Mouse (Mus musculus): ENCODE measurements around the gene Tradd.

The Tradd gene

DNA sequence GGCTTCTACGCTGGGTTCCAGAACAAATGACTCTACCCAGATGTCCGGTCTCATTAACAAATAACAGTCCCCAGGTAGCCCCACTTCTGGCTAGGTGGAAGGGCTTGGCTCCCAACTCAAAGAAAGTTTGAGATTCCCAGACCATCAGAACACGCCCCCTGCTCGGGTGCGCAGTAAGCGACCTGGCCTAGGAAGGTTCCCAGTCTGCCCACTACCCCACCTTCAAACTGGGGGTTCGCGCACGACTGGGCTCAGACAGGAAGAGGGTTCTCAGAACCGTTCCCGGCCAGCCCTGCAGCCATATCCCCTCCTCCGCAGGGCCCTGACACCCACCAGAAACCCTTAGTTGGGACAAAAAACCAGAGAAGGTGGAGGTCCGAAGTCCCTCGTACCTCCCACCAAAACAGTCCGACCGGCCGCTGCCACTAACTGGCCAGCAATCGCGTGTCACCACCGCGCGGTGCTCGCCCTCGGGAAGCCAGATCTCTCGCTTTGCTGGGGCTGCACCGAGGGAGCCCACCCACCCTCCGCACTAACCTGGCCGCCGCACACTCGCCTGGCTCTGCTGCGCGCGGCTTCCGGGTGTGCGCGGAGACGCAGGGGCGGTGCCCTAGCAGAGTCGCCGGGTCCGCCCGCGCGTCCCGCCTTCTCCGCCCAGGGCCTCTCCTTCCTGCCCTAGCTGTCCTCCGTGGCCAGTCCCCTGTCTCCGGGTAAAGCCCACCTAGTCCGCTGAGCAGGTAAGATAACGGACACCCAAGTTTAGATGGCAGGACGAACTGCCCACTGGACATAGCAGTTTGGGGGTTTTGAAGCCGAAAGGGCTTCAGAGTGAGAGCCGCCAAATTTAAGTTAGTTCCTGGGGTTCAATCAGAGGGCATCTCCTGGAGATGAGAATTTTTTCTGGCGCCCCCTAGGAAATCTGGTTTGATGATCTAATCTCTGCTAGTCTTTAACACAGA lies at the start of gene Tradd, which contains the start of gene Fbxl8:
Tradd (minus strand) TSS at position 586 of the 959 bp plus-strand sequence.
Fbxl8 (plus strand) TSS at position 625 of the 959 bp plus-strand sequence.
- no peak for DNase-seq (ENCODE audit: low spot score)

DNA sequence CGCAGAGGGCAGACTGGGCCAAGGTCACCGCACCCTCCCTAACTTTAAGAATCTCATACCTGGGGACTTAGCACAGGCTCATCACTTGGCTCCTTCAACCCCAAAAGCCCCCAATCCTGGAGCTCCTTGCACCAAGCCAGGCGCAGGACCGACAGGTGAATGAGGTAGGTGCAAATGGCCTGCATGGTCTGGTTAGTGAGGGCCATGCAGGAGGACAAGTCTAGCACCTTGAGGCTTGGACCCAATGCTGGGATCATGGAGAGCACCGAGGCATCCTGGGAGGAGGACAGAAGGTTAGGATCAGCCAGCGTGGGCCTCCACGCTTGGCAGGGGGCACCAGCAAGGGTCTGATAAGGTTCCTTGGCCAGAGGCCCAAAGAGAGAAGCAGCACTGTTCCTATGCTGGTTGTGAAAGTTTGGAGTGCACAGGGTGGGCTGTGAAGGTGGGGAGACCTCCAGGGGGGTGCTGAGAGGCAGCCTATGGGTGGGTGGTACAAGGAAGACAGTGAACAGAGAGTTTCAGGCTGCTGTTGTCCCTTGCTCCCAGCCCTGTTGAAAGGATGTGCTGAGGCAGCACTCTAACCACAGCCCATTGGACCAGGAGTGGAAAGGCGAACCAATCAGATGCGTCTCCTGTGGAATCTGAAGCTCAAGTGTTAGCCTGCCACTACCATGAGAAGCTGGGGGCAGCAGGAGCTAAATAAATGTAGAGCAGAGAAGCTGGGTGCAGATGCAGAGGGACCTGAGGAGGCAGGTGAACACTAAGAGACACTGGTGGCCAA lies 49.4 kb upstream of the Tradd start:
- DNase-seq (ENCODE audit: low spot score) = no peak

DNA sequence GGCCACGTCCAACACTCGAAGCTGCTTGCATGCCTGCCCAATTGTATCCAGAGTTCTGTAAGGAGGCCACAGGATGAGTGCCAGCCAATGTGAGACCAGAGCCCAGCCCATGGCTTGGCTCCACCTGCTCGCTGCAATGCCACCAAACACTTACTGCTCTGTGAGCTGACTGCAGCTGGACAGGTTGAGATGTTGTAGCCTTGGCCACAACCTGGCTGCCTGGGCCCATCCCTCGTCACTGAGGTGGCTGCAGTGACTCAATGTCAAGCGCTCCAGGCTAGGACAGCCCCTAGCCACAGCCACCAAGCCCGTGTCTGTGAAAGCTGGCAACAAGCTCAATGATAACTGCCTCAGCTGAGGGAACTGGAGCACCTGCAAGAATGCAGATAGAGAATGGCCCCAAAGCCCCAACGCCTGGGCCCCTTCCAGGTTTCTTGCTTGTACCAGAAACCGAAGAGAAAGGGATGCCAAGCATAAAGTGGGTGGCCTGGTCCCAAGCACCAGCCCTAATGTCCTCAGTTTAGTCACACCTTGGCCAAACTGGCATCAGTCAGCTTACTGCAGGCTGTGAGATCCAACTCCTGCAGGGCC lies 48.6 kb upstream of the Tradd start:
- DNase-seq (ENCODE audit: low spot score) = no peak

DNA sequence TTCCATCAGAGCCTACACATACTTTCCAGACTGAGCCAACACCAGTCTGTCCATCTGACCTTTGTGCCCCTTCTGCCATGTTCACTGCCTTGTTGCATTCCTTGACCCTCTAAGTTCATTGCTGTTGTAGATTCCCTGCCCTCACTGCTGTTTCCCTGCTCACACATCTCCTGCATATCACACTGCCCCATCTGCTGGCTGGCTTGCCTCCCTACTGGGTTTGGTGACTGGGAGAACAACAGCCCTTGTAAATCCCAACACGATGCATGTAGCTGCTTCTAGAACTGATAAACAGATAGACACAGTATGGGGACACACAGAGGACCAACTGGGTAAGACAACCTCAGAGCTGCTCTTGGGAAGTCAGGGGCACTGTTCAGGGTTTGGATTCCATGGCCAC lies 47.3 kb upstream of the Tradd start:
- no peak for DNase-seq (ENCODE audit: low spot score)

DNA sequence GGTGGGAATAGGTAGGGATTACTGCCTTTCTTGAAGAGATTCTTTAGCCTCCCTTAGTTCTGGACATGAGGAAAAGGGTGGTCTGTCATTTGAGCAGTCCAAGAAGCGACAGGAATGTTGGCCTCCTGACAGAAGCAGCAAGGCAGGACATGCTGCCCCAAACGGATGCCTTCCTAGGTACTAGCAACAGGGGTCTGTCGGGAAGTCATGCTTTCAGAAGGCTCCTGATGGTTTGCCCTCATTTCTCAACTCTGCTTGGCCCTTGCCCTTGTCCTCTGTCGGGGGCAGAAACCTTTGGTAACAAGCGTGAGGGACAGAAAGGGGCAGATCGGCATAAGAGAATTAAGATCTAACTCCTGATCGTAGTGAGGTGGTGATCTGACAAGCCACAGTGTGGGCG lies 45.7 kb upstream of the Tradd start:
- no peak for DNase-seq (ENCODE audit: low spot score)

DNA sequence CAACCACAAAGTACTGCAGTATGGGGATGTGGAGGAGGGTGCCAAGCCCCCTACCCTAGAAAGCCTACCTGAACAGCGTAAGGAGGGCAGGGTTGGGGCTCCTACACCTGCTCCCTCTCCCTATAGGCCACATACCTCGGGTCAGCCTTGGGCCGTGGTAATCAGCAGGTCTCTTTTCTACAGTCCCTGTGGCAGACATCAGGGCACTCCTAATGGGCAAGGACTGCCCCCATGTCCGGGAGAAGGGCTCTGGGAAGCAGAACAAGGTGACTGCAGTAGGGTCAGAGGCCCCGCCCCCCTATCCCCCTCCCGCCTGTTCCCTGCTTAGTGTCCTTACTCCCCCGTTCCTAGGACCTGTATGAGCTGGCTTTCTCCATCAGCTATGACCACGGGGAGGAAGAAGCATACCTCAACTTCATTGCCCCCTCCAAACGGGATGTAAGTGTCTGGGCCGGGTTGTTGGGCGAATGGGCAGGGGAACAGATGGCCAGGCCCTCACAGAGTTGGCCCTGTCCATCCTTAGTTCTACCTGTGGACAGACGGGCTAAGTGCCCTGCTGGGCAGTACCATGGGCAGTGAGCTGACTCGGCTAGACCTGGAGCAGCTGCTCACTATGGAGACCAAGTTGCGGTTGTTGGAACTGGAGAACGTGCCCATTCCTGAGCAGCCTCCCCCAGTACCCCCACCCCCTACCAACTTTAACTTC lies 44.9 kb upstream of the Tradd start:
- no peak for DNase-seq (ENCODE audit: low spot score)

DNA sequence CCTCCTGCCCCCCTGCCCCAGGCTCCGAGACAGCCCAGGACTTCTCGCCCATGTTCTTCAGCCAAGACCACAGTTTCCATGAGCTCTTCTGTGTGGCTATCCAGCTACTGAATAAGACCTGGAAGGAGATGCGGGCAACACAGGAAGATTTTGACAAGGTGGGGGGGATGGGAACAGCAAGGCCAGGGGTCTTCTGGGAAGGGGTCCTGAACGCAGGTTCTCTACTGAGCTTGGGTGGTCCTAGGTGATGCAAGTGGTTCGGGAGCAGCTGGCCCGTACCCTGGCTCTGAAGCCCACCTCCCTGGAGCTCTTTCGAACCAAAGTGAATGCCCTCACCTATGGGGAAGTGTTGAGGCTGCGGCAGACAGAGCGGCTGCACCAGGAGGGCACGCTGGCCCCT lies 44.0 kb upstream of the Tradd start:
- DNase-seq (ENCODE audit: low spot score) = no peak

DNA sequence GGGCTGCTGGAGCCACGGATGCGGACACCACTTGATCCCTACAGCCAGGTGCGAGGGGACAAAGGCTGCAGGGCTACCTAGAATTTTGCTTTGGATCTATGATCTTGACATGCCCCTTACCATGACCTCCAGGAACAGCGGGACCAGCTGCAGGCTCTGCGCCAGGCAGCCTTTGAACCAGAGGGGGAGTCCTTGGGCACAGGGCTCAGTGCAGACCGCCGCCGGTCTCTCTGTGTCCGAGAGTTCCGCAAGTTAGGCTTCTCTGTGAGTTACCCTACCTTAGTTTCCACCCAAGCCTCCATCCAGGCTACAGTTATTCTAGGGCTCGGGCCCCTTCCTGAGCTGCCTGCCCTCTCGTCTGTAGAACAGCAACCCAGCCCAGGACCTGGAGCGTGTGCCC lies 43.3 kb upstream of the Tradd start:
- no peak for DNase-seq (ENCODE audit: low spot score)

DNA sequence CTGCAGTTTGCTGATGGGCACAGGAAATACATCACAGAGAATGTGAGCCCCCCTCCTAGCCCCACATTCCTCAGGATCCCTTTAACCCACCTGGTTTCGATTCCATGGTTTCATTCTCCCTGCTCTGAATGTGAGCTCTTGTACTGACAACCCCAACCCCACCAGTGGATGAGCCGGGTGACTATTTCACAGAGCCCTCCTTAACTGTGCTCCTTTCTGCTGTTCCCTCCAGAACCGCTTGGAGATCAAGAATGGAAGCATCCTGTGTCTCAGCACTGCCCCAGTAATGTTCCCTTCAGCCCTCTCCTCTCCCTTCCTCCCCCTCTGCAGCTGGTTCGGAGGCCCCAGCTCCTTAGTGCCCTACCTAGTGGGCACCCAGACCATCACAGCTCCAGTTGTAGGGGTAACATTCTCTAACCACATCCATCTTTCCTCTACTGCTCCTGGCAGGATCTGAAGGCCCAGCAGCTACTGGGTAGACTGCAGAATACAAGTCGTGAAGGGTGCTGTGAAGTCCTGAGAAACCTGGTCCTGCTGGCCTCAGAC lies 41.8 kb upstream of the Tradd start:
- DNase-seq (ENCODE audit: low spot score) = no peak

DNA sequence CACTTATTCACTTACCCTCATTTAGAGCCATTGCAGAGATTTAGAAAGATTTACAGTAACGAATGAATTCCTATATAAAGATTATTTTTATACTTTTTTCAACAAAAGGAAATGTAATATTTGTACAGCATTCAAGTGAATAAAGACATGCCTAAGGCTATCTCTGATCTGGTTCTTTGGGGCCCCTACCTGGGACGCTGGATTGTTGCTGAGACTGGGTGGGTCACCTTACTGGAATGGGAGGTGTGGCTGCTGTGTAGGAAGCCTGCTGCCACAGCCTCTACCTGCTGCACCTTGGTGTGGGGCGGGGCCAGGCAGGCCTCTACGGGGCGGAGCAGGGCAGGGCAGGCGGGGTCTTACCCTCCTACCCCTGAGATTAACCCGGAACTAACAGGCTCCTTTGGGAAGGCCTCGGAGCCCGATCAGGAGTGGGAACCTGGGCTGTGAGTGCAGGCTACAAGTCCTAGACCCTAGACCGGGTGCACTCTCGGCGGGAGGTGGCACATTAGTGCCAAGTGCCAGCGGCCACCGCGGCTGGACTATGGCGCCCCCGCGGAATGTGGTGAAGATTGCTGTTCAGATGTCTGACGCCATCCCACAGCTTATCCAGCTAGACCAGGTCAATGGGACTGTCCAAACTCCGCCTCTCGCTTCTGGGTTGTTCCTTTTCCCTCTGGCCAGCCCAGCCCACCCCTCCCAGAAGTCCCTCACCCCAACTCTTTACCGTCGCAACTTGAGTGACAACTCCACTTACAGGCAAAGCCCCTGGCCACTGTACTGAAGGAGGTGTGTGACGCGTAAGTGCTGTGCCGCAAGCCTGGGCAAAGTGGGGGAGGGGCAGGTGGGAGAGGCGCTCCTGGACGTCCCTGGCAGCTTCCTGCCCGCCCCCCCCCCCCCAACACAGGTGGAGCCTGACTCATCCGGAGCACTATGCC lies 41.1 kb upstream of the Tradd start, which contains the start of gene Elmo3:
Elmo3 (plus strand) TSS at position 391 of the 935 bp plus-strand sequence.
- no peak for DNase-seq (ENCODE audit: low spot score)

DNA sequence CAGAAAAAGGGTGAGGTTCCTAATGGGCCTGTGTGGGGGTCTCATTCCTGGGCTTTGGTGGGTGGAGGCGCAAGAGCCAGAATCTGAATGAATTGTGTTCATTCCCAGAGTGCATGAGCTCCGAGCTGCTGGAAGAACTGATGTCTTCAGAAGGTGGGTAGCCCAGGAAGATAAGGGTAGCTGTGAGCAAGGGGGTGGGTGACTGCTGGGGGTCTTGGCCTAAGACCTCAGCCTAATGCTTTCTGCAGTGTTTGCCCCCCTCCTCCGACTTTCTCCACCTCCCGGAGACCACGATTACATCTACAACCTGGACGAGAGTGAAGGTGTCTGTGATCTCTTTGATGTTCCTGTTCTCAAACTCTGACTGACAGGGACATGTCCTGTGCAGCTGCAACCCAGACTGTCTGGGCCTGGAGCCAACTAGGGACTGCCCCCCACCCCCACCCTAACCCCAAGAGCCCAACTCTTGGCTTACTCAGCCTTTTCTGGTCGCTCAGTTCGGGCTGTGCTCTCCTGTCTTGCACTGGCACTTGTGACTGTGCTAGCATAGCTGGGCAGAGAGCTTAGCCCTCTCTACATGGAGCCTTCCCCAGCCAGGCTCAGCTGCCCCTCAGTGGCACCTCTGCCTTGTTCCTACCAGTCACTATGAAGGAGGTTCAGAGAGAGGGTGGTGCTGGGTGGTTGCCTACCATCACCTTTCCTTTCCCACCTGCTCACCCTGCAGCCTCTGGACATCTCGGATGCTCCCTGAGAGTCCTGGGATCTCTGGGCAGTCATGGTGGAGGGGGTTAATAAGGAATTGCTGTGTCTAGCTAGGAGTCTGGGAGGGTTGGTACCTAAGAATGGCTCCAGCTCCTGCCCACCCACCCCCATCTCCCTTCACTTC lies 40.2 kb upstream of the Tradd start:
- DNase-seq (ENCODE audit: low spot score) = no peak

DNA sequence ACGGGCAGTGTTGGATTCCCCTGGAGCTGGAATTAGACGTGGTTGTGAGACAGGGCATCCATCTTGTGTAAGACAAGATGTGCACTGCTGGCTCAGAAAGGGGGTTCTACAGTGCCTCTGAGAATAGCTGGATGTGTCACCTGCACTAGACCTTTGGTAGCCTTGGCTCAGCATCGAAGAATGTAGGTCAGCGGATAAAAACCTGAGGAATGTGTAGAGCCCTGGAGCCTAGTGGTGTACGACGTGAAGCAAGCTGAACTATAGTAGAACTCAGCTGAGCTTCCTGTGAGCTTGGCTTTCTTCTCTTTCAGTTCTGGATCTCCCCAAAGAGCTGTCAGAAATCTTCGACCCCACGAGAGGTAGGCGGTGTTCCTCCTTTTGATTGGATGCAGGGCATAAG lies 39.5 kb upstream of the Tradd start:
- no peak for DNase-seq (ENCODE audit: low spot score)

DNA sequence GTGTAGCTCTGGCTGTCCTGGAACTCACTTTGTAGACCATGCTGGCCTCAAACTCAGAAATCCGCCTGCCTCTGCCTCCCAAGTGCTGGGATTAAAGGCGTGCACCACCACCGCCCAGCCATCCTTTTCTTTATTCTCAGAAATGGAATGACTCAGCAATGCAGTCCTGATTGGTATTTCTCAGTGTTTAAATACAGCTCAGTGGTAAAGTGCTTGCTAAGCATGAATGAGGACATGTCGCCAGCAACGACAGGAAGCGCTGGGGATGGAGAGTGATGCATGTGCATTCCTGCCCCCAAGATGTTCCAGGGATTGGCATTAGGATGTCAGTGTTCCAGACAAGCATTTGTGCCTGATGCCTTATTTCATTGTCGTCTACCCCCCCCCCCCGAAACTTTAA lies 39.0 kb upstream of the Tradd start:
- no peak for DNase-seq (ENCODE audit: low spot score)

DNA sequence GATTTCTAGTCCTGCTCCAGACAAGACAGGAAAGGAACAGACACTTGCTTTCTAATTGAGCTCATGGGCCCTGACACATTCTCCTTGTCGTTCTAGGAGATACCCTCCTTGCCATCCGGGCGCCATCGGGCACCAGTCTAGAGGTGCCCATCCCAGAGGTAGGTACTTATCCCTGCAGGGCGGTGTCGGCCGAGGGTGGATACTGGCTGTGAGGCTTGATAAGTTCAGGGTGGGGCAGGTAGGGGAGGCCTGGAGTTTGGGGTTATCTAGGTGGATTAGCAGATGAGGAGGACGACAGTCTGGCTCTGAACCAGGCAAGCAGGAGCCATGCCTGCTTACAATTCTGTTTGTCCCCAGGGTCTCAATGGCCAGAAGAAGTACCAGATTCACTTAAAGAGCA lies 35.6 kb upstream of the Tradd start:
- DNase-seq (ENCODE audit: low spot score) = no peak

DNA sequence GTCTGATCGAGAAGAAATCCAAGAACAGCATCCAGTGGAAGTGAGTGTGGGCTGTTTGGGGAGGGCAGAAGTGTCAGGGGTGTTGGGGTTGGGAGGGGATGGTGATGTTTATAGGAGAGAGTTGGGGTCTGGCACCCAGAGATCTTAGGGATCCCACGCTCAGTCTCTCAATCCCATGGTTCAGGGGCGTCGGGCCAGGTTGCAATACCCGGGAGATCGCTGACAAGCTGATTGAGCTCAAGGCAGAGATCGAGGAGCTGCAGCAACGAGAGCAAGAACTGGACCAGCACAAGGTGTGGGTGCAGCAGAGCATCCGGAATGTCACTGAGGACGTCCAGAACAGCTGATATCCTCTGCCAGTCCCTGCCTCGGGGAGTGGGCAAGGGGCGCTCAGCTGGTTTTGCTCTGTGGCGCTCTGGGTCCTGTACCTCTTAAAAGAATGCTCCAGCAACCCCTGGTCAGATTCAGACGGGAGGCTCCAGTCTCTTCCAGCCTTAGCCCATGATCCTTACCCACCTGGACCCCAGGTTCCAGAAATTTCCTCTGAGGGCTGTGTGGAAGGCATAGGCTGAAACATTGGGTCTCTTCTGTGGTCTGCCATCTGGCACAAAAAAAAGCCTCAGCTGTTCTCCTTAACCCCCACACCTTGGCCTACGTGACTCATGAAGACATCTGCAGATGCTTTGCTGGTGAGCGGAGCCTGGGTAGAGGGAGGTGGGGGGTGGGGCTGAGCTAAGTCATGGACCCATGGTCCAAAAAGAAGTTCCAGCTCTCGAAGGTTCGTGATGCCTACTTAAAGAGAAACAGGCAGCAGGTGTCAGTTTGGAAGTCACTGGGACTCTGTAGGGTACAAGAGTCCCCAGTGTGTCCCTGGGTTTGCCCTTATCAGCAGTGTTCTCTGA lies 34.2 kb upstream of the Tradd start:
- no peak for DNase-seq (ENCODE audit: low spot score)

DNA sequence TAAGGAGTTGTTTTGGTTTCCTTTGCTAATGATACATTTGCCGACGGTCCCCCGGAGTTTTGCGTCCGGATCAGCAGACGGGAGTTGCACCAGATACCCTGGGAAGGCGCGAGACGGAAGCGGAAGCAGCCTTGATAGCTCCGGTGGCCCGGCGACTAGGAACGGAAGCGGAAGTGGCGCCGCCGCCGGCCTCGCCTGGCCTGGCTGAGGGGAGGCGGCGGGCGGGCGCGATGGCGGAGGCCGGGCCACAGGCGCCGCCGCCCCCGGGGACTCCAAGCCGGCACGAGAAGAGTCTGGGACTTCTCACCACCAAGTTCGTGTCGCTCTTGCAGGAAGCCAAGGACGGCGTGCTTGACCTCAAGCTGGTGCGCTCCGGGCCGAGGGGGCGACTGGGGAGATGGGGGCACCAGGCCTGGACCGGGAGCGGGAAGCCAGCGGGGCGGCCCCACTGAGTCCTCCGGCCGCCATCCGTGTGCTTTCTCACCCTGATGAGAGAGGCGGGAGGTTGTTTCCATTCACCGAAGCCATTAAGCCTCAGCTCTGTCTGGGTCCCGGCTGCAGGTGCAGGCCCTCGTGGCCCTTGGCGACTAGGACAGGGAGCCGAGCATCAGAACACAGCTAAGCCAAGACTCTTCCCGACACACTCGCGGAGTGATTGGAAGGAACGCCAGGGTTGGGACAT lies 33.2 kb upstream of the Tradd start, which contains the start of gene E2f4:
E2f4 (plus strand) TSS at position 153 of the 682 bp plus-strand sequence.
- peak; percentile 82 for DNase-seq (ENCODE audit: low spot score)

DNA sequence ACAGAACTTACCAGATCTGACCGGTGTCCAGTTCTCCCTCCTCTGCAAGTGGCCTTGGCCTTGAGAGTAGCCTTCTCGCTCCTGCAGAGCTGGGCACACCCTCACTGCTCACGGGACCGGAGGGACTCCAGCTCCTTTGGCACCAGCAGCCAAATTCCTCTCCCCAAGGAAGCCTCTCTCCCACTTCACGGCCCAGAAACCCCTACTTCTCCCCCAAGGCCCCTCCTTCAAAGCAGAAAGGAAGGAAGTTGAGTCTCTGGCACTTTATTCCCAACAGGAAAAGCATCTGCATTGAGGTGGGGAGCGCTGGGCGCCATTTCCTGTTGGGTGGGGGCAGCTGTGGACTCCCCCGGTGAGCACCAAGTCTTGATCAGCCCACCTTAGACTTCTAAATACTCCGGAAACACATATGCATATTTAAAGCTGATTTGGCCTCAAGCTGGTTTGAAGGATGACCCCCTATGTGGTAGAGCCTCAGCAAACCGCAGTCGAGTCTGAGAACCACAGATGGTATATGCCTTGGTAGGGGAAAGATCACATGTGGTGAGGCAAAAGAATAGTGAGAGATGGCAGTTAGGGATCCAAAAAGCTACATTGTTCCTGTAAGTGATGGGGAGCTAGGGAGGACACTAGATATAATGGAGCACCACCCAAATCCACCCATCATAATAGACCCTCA lies 31.6 kb upstream of the Tradd start, which contains the start of gene Exoc3l:
Exoc3l (minus strand) TSS at position 207 of the 679 bp plus-strand sequence.
- no peak for DNase-seq (ENCODE audit: low spot score)
